Mouse (Mus musculus): ENCODE data around the gene Mtcl1. TPM values are rescaled to one million over a fixed set of nuclear protein-coding genes. Genes with fewer than 3 reads are reported as not detected.
A peak's percentile ranks its signal among the peaks of the same experiment; 100 is the strongest.

The Mtcl1 gene
- polyA plus RNA-seq, 1 experiment: not detected

- 0 out of 2 replicates have a peak, but pooled peaks cover 4% of the 10 kb centered on the region for H3K9me3 ChIP-seq
- H3K4me1 ChIP-seq: peaks cover 32% of the 10 kb centered on the region
- TF ChIP-seq GATA1 (IDR thresholded peaks at IDR 0.05; ENCODE audit: borderline replicate concordance, low read length): no peak
- TF ChIP-seq FLI1 (IDR thresholded peaks at IDR 0.05; ENCODE audit: low read length): no peak
- no peaks in the 10 kb centered on the region for H3K36me3 ChIP-seq (replicated peaks; ENCODE audit: low read length)
- H3K4me3 ChIP-seq (replicated peaks): peak overlapping the region; percentile 93
- peaks cover 87% of the 10 kb centered on the region for H3K27me3 ChIP-seq (replicated peaks)
These were observed 837 bp downstream of the Mtcl1 start for GRCm38 (mm10) chr17:66448421-66449405.

- Histone ChIP-seq H3K27me3 (replicated peaks) (peaks cover 85% of the 10 kb centered on the region), H3K9me3 (0 out of 2 replicates have a peak, but pooled peaks cover 4% of the 10 kb centered on the region), H3K36me3 (replicated peaks; ENCODE audit: low read length) (no peaks in the 10 kb centered on the region), H3K4me1 (peaks cover 32% of the 10 kb centered on the region), H3K4me3 (replicated peaks) (no peak overlapping the region)
- TF ChIP-seq GATA1 (IDR thresholded peaks at IDR 0.05; ENCODE audit: borderline replicate concordance, low read length) (no peak), FLI1 (IDR thresholded peaks at IDR 0.05; ENCODE audit: low read length) (no peak)
These were observed 1.6 kb downstream of the Mtcl1 start for GRCm38 (mm10) chr17:66447978-66448377.

DNA sequence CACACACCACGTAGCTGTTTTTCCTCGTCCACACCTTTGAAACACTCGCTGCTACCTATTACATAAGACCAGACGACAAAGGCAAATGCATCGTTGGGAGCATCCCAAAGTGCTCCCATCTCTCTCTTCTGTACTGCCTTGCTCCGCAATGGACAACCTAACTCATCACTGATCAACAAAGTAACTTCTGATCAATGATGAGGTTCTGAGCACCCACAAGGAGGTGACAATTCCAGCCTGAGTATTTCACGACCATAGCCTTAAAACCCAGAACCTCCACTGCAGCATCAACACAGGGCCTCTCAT lies 2.6 kb downstream of the Mtcl1 start:
- no peak for TF ChIP-seq GATA1 (IDR thresholded peaks at IDR 0.05; ENCODE audit: borderline replicate concordance, low read length)
- no peak for TF ChIP-seq FLI1 (IDR thresholded peaks at IDR 0.05; ENCODE audit: low read length)
- no peaks in the 10 kb centered on the region for H3K36me3 ChIP-seq (replicated peaks; ENCODE audit: low read length)
- H3K4me1 ChIP-seq: peaks cover 32% of the 10 kb centered on the region
- H3K27me3 ChIP-seq (replicated peaks): peaks cover 79% of the 10 kb centered on the region
- 0 out of 2 replicates have a peak, but pooled peaks cover 4% of the 10 kb centered on the region for H3K9me3 ChIP-seq
- H3K4me3 ChIP-seq (replicated peaks): no peak overlapping the region

DNA sequence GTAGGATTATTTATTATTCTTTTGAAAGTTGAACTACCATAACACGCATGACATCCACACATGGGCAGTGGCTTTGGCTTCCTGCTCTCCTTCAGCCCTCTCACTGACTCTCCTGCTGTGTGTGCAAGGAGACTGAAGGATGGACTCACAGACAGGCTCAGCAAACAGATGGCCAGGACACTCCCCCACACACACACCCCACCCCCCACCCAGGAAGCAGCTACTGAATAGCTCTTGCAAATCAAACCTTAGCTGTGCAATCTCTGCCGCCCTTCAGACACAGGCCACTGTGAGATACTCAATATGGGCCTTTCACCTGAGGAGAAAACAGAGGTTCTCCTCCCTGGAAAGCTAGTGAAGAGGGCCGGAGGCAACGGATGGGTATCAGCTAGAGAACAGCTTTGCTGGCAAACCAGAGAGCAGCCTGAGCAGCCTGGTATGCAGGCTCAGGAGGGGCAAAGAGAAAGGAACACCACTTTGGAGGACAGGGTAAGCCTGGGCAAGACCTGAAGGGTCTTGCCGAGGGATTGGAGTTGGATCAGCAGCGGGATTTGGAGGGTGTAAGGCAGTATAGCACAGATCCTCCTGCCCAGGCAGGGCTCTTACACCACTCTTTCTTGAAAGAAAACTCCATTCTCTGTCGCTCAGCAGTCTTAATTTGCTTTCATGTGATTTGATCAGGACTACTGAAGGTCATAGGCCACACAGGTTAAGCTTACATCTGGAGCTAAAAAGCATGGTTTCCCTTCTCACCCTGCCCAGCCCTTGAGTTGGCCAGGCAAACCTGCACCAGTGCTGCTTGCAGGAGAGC lies 3.1 kb downstream of the Mtcl1 start:
- no peak overlapping the region for H3K4me3 ChIP-seq (replicated peaks)
- H3K4me1 ChIP-seq: peaks cover 32% of the 10 kb centered on the region
- H3K36me3 ChIP-seq (replicated peaks; ENCODE audit: low read length): no peaks in the 10 kb centered on the region
- peaks cover 75% of the 10 kb centered on the region for H3K27me3 ChIP-seq (replicated peaks)
- TF ChIP-seq GATA1 (IDR thresholded peaks at IDR 0.05; ENCODE audit: borderline replicate concordance, low read length) (no peak), FLI1 (IDR thresholded peaks at IDR 0.05; ENCODE audit: low read length) (no peak)
- H3K9me3 ChIP-seq: 0 out of 2 replicates have a peak, but pooled peaks cover 4% of the 10 kb centered on the region

- Histone ChIP-seq H3K9me3 (0 out of 2 replicates have a peak, but pooled peaks cover 4% of the 10 kb centered on the region), H3K36me3 (replicated peaks; ENCODE audit: low read length) (no peaks in the 10 kb centered on the region), H3K27me3 (replicated peaks) (peaks cover 60% of the 10 kb centered on the region), H3K4me3 (replicated peaks) (no peak overlapping the region), H3K4me1 (peaks cover 11% of the 10 kb centered on the region)
- TF ChIP-seq GATA1 (IDR thresholded peaks at IDR 0.05; ENCODE audit: borderline replicate concordance, low read length) (no peak), FLI1 (IDR thresholded peaks at IDR 0.05; ENCODE audit: low read length) (no peak)
These were observed 5.4 kb downstream of the Mtcl1 start for GRCm38 (mm10) chr17:66444059-66444700.

GRCm38 (mm10) chr17:66439888-66440287 lies 9.7 kb downstream of the Mtcl1 start:
- Histone ChIP-seq H3K27me3 (replicated peaks) (peaks cover 25% of the 10 kb centered on the region), H3K36me3 (replicated peaks; ENCODE audit: low read length) (no peaks in the 10 kb centered on the region), H3K4me1 (no peaks in the 10 kb centered on the region)

DNA sequence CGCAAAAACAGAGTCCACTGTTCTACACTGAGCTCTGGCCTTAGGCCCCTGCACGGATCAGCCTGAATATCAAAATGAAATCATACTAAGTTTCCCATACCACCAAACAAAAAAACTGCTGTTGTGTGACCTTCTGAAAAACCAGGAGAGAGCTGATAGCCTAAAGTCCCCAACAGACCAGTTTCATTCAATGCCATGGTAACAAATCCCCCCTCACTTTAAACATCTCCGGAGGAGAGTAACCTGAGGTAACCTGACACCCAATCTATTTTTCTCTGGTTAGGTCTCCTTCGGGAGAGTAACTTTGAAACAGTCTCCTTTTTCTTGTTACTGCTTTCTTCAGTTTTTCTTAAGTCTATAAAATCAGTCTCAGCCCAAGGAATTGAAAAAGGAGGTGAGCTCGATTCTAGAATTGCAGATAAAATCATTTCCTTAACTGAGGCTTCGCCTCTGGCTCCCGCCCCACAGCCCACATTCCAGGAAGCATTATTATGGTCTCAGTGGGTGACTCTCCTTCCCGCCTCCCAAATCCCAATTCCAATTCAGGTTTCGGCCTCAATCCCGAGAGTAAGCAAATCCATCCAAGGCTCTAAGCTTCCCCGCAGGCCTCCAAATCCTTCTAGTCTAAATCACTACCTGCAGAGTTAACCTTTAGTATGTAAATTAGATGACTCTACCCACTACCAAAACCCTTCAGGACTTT lies 10.3 kb downstream of the Mtcl1 start:
- H3K27me3 ChIP-seq (replicated peaks): peaks cover 20% of the 10 kb centered on the region
- TF ChIP-seq GATA1 (IDR thresholded peaks at IDR 0.05; ENCODE audit: borderline replicate concordance, low read length) (no peak), FLI1 (IDR thresholded peaks at IDR 0.05; ENCODE audit: low read length) (no peak)
- no peaks in the 10 kb centered on the region for H3K9me3 ChIP-seq
- H3K4me3 ChIP-seq (replicated peaks): no peak overlapping the region
- H3K4me1 ChIP-seq: no peaks in the 10 kb centered on the region
- no peaks in the 10 kb centered on the region for H3K36me3 ChIP-seq (replicated peaks; ENCODE audit: low read length)

More at GRCm38 (mm10) chr17:66439888-66440287, 9.7 kb downstream of the Mtcl1 start:
- Histone ChIP-seq H3K4me3 (replicated peaks) (no peak overlapping the region), H3K9me3 (no peaks in the 10 kb centered on the region)
- no peak for TF ChIP-seq FLI1 (IDR thresholded peaks at IDR 0.05; ENCODE audit: low read length)
- TF ChIP-seq GATA1 (IDR thresholded peaks at IDR 0.05; ENCODE audit: borderline replicate concordance, low read length): no peak

GRCm38 (mm10) chr17:66438137-66438536 lies 11.4 kb downstream of the Mtcl1 start:
- Histone ChIP-seq H3K9me3 (no peaks in the 10 kb centered on the region), H3K27me3 (replicated peaks) (peaks cover 16% of the 10 kb centered on the region), H3K4me3 (replicated peaks) (no peak overlapping the region), H3K4me1 (no peaks in the 10 kb centered on the region), H3K36me3 (replicated peaks; ENCODE audit: low read length) (no peaks in the 10 kb centered on the region)
- TF ChIP-seq FLI1 (IDR thresholded peaks at IDR 0.05; ENCODE audit: low read length) (no peak), GATA1 (IDR thresholded peaks at IDR 0.05; ENCODE audit: borderline replicate concordance, low read length) (no peak)

GRCm38 (mm10) chr17:66436811-66437210 lies 12.7 kb downstream of the Mtcl1 start:
- Histone ChIP-seq H3K9me3 (no peaks in the 10 kb centered on the region), H3K27me3 (replicated peaks) (peaks cover 13% of the 10 kb centered on the region), H3K4me3 (replicated peaks) (no peak overlapping the region), H3K4me1 (no peaks in the 10 kb centered on the region), H3K36me3 (replicated peaks; ENCODE audit: low read length) (no peaks in the 10 kb centered on the region)
- TF ChIP-seq FLI1 (IDR thresholded peaks at IDR 0.05; ENCODE audit: low read length): no peak
- no peak for TF ChIP-seq GATA1 (IDR thresholded peaks at IDR 0.05; ENCODE audit: borderline replicate concordance, low read length)
